Mouse (Mus musculus) heart, postnatal 0 days (tissue): ENCODE measurements around the gene Tlx3. TPM values are rescaled to one million over a fixed set of nuclear protein-coding genes. Genes with fewer than 3 reads are reported as not detected.

Source experiments
- ATAC-seq: fragments of 200-750 bp; cut with Nextera tagmentation; 2 replicates; pipeline ENCODE4 v1.8.0; 2017; ENCODE audit warnings: low read depth, moderate number of reproducible peaks, moderate library complexity; ENCODE audit not compliant: insufficient read depth
- DNase-seq: peaks from one replicate; pipeline ENCODE4 v3.0.0-alpha.2; 2016; ENCODE audit warnings: low spot score
- H3K27ac ChIP-seq: fragments of 300-500 bp; sonication (generic); 2 replicates; pipeline ENCODE4 v1.5.1; 2014; ENCODE audit warnings: low read depth, mild to moderate bottlenecking
- H3K27me3 ChIP-seq: fragments of 300-500 bp; sonication (generic); 2 replicates; pipeline ENCODE4 v1.6.1; 2014; ENCODE audit warnings: low read length, mixed read lengths; ENCODE audit not compliant: control insufficient read depth, insufficient read depth
- H3K36me3 ChIP-seq: fragments of 300-500 bp; sonication (generic); replicated peaks from 2 replicates; pipeline ENCODE4 v1.6.1; 2014; ENCODE audit warnings: low read length, mixed read lengths; ENCODE audit not compliant: control insufficient read depth, insufficient read depth
- H3K4me1 ChIP-seq: fragments of 300-500 bp; sonication (generic); 2 replicates; pipeline ENCODE4 v1.6.1; 2014; ENCODE audit warnings: antibody characterized with exemption; ENCODE audit not compliant: control insufficient read depth, insufficient read depth
- H3K4me2 ChIP-seq: fragments of 300-500 bp; sonication (generic); 2 replicates; pipeline ENCODE4 v1.6.1; 2014; ENCODE audit warnings: low read depth, mild to moderate bottlenecking, low read length, moderate library complexity
- H3K4me3 ChIP-seq: fragments of 300-500 bp; sonication (generic); 2 replicates; pipeline ENCODE4 v1.5.1; 2014; ENCODE audit warnings: low read depth, low read length
- H3K9ac ChIP-seq: fragments of 300-500 bp; sonication (generic); replicated peaks from 2 replicates; pipeline ENCODE4 v1.6.1; 2014; ENCODE audit warnings: low read depth, low read length, mixed read lengths
- H3K9me3 ChIP-seq: fragments of 300-500 bp; sonication (generic); replicated peaks from 2 replicates; pipeline ENCODE4 v1.6.1; 2016; ENCODE audit warnings: low read length; ENCODE audit not compliant: control insufficient read depth
- CTCF ChIP-seq: IDR thresholded peaks from 2 replicates; pipeline ENCODE4 v1.5.1; 2016; ENCODE audit warnings: antibody characterized with exemption, control low read depth, low read depth
- EP300 ChIP-seq: IDR thresholded peaks from 2 replicates; pipeline ENCODE4 v1.6.1; 2016; ENCODE audit warnings: antibody characterized with exemption, low read depth
- WGBS: fragments of 180-500 bp; shearing (Covaris S2); extraction: QIAGEN DNeasy Blood & Tissue Kit; methylation state at CpG from one replicate; pipeline ENCODE4 v1.1.7; 2014; 5-methylcytosine and 5-hydroxymethylcytosine counted together
- polyA plus RNA-seq: library from polyadenylated mRNA; unstranded; fragments of >200 nt; fragmentation: Nextera tagmentation; extraction: Ambion mirVana; gene quantifications from 2 replicates; pipeline ENCODE4 v1.2.1, GENCODE M21; 2015
- total RNA-seq: library from RNA; depleted of rRNA; stranded (reverse); fragments of >200 nt; gene quantifications from 2 replicates; pipeline ENCODE4 v1.2.3, GENCODE M21; 2014; ENCODE audit warnings: low replicate concordance

Tlx3 gene
- total and polyA plus RNA-seq, 2 experiments from 2014 or later = not detected

- WGBS = 2% methylated on average over 72 of the region's 76 CpGs
- H3K4me3 ChIP-seq = peak overlapping the region; percentile 36
- DNase-seq (no peak), ATAC-seq (peak; percentile 25; the same call in 1 of the 2 replicates)
- no peak overlapping the region for H3K27ac ChIP-seq
- H3K4me2 ChIP-seq = peak overlapping the region; percentile 43
- no peaks in the 10 kb centered on the region for H3K36me3 ChIP-seq
- peaks cover 19% of the 10 kb centered on the region; the same call in 1 of the 2 replicates for H3K4me1 ChIP-seq
- no peak overlapping the region for H3K9ac ChIP-seq
- TF ChIP-seq CTCF (no peak), EP300 (no peak)
- peaks cover 100% of the 10 kb centered on the region for H3K27me3 ChIP-seq
- H3K9me3 ChIP-seq = 0 out of 2 replicates have a peak, but pooled peaks cover 6% of the 10 kb centered on the region
Measured at GRCm38 (mm10) chr11:33200764-33201625, 2.4 kb downstream of the Tlx3 start.

GRCm38 (mm10) chr11:33199906-33200763 lies 3.3 kb downstream of the Tlx3 start:
- ATAC-seq (no peak), DNase-seq (no peak)
- no peak for TF ChIP-seq CTCF
- TF ChIP-seq EP300 = no peak
- H3K27ac ChIP-seq = no peak overlapping the region
- peaks cover 19% of the 10 kb centered on the region; the same call in 1 of the 2 replicates for H3K4me1 ChIP-seq
- no peaks in the 10 kb centered on the region for H3K36me3 ChIP-seq
- 0 out of 2 replicates have a peak, but pooled peaks cover 6% of the 10 kb centered on the region for H3K9me3 ChIP-seq
- peak overlapping the region; percentile 43 for H3K4me2 ChIP-seq
- peaks cover 100% of the 10 kb centered on the region for H3K27me3 ChIP-seq
- WGBS = 2% methylated on average over 45 of the region's 45 CpGs
- H3K4me3 ChIP-seq = peak overlapping the region; percentile 36
- no peak overlapping the region for H3K9ac ChIP-seq

- Histone ChIP-seq H3K4me2 (no peak overlapping the region), H3K9me3 (0 out of 2 replicates have a peak, but pooled peaks cover 6% of the 10 kb centered on the region), H3K9ac (no peak overlapping the region), H3K4me3 (no peak overlapping the region), H3K4me1 (peaks cover 19% of the 10 kb centered on the region; the same call in 1 of the 2 replicates), H3K36me3 (no peaks in the 10 kb centered on the region), H3K27me3 (peaks cover 96% of the 10 kb centered on the region), H3K27ac (no peak overlapping the region)
- ATAC-seq (no peak), DNase-seq (no peak)
- no peak for TF ChIP-seq EP300
- TF ChIP-seq CTCF = no peak
- 6% methylated on average over 15 of the region's 15 CpGs for WGBS
Measured at GRCm38 (mm10) chr11:33199117-33199514, 4.3 kb downstream of the Tlx3 start.

- Histone ChIP-seq H3K4me3 (no peak overlapping the region), H3K9me3 (0 out of 2 replicates have a peak, but pooled peaks cover 6% of the 10 kb centered on the region), H3K4me1 (peaks cover 19% of the 10 kb centered on the region; the same call in 1 of the 2 replicates), H3K4me2 (no peak overlapping the region), H3K36me3 (no peaks in the 10 kb centered on the region), H3K9ac (no peak overlapping the region), H3K27me3 (peaks cover 96% of the 10 kb centered on the region), H3K27ac (no peak overlapping the region)
- ATAC-seq = no peak
- WGBS = 29% methylated on average over 22 of the region's 22 CpGs
- no peak for TF ChIP-seq CTCF
- no peak for TF ChIP-seq EP300
- DNase-seq = no peak
Measured at GRCm38 (mm10) chr11:33198351-33199116, 4.9 kb downstream of the Tlx3 start.

- Histone ChIP-seq H3K4me1 (peaks cover 13% of the 10 kb centered on the region; the same call in 1 of the 2 replicates), H3K27ac (no peak overlapping the region), H3K9ac (no peak overlapping the region), H3K36me3 (no peaks in the 10 kb centered on the region), H3K4me2 (no peak overlapping the region), H3K27me3 (peaks cover 96% of the 10 kb centered on the region), H3K4me3 (no peak overlapping the region), H3K9me3 (0 out of 2 replicates have a peak, but pooled peaks cover 6% of the 10 kb centered on the region)
- 20% methylated on average over 15 of the region's 15 CpGs for WGBS
- ATAC-seq (no peak), DNase-seq (no peak)
- TF ChIP-seq CTCF (no peak), EP300 (no peak)
Measured at GRCm38 (mm10) chr11:33197673-33198072, 5.7 kb downstream of the Tlx3 start.
